Mouse (Mus musculus): ENCODE results near the gene Rps6. TPM values are rescaled to one million over a fixed set of nuclear protein-coding genes. Genes with fewer than 3 reads are reported as not detected.

Gene Rps6
- polyA plus RNA-seq (2015; fragmentation: Nextera tagmentation; extraction: Ambion mirVana) = 497 and 551 TPM in 2 replicates

- peak within 1 kb of the TSS; percentile 95 for H3K4me3 ChIP-seq
- H3K4me2 ChIP-seq = peak within 1 kb of the TSS; percentile 80
- peaks cover 16% of the 10 kb centered on the region for H3K4me1 ChIP-seq
- peak; percentile 99 for ATAC-seq
- no peaks in the 10 kb centered on the region for H3K27me3 ChIP-seq
- peaks cover 32% of the 10 kb centered on the region for H3K36me3 ChIP-seq (ENCODE audit: poor library complexity, severe bottlenecking)
- peak within 1 kb of the TSS; percentile 100 for H3K9ac ChIP-seq
- no peaks in the 10 kb centered on the region for H3K9me3 ChIP-seq (replicated peaks)
- peak within 1 kb of the TSS; percentile 96 for H3K27ac ChIP-seq
- WGBS = under 1% methylated on average over 68 of the region's 68 CpGs
Measured at GRCm38 (mm10) chr4:86857113-86858069, at the start of gene Rps6. Gene Rps6, minus strand, starts transcription at chr4:86857412.

GRCm38 (mm10) chr4:86905869-86906268 lies 48.7 kb upstream of the Rps6 start:
- H3K27me3 ChIP-seq = no peaks in the 10 kb centered on the region
- H3K4me1 ChIP-seq = no peaks in the 10 kb centered on the region
- 87% methylated on average over 1 of the region's 1 CpGs for WGBS
- H3K4me2 ChIP-seq = no peak overlapping the region
- no peak for ATAC-seq
- H3K36me3 ChIP-seq (ENCODE audit: poor library complexity, severe bottlenecking) = no peaks in the 10 kb centered on the region
- no peak overlapping the region for H3K27ac ChIP-seq
- no peaks in the 10 kb centered on the region for H3K9me3 ChIP-seq (replicated peaks)
- H3K9ac ChIP-seq = no peak overlapping the region
- no peak overlapping the region for H3K4me3 ChIP-seq

DNA sequence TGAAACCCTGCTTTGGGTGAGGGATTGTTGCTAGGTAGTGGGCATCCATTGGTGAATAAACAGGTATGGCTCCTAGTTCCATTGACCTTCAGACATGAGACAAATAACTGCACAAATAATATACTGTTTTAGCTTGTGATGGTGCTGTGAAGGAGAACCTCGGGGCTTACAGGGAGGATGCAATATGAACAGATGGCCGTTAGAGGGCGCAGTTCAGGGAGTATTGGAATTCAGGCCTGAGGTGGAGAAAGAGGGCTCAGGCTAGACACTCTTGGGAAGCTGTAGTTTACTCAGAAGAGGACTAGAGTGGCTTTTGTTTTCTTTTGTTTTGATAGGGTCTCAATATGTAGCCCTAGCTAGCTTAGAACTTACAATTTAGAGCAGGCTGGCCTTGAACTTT lies 47.8 kb upstream of the Rps6 start:
- Histone ChIP-seq H3K4me3 (no peak overlapping the region), H3K4me2 (no peak overlapping the region), H3K4me1 (no peaks in the 10 kb centered on the region), H3K9me3 (replicated peaks) (no peaks in the 10 kb centered on the region), H3K36me3 (ENCODE audit: poor library complexity, severe bottlenecking) (no peaks in the 10 kb centered on the region), H3K27ac (no peak overlapping the region), H3K9ac (no peak overlapping the region), H3K27me3 (no peaks in the 10 kb centered on the region)
- no peak for ATAC-seq
- 30% methylated on average over 3 of the region's 3 CpGs for WGBS

DNA sequence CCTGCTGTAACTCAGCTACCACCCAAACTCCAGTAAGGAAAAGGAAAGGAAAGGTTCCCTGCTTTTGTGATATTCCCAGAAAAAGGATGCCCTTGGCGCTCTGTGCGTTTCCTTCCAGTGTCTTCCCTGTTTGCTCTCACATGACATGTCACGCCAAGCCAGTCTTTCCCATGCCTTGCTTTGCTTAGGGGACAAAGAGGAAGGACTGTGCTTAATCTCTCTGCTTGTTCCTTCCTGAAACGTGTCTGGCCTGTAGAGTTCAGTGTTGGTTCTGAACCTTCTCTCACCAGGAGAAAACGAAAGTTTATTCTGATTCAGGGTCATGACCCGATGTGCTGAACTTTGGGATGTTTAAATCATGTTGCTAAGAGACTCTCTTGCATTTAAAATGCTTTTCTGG lies 45.1 kb upstream of the Rps6 start:
- Histone ChIP-seq H3K9me3 (replicated peaks) (no peaks in the 10 kb centered on the region), H3K36me3 (ENCODE audit: poor library complexity, severe bottlenecking) (no peaks in the 10 kb centered on the region), H3K9ac (no peak overlapping the region), H3K4me3 (no peak overlapping the region), H3K4me2 (no peak overlapping the region), H3K27me3 (no peaks in the 10 kb centered on the region), H3K27ac (no peak overlapping the region), H3K4me1 (no peaks in the 10 kb centered on the region)
- 76% methylated on average over 6 of the region's 6 CpGs for WGBS
- no peak for ATAC-seq

DNA sequence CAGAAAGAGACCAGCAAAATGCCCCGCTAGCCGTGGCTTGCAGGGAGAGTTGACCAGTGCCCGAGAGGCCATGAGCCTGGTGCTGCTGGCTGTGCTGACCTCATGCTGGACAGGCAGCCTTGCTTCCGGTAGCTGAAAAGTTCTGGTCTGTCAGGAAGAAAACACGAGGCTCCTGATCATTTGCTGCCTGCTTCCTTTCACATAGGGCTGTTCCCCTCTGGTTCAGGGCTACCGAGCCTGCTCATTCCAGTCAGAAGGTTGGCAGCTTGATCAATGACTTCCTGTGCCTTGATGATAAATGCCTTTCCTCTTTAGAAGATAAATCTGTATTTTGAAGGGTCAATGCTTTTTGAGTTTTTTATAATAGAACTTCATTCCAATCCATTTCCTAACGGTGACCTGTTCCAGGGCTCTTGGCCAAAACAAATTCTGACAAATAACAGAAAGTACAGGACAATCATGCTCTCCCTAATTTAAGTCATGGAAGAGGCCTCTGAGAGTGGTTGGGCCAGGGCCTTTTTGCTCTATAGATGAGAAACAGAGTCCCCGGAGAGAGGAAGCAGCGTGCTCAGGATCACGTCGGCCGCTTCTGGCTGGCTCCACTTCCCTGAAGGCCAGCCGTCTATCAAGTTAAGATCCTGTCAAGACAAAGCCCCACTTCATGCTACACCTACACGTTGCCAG lies 41.7 kb upstream of the Rps6 start:
- 78% methylated on average over 14 of the region's 14 CpGs for WGBS
- Histone ChIP-seq H3K9ac (no peak overlapping the region), H3K4me3 (no peak overlapping the region), H3K27me3 (no peaks in the 10 kb centered on the region), H3K4me1 (no peaks in the 10 kb centered on the region), H3K27ac (no peak overlapping the region), H3K4me2 (no peak overlapping the region), H3K36me3 (ENCODE audit: poor library complexity, severe bottlenecking) (no peaks in the 10 kb centered on the region), H3K9me3 (replicated peaks) (no peaks in the 10 kb centered on the region)
- no peak for ATAC-seq

GRCm38 (mm10) chr4:86897411-86897810 lies 40.2 kb upstream of the Rps6 start:
- no peak for ATAC-seq
- Histone ChIP-seq H3K4me3 (no peak overlapping the region), H3K36me3 (ENCODE audit: poor library complexity, severe bottlenecking) (no peaks in the 10 kb centered on the region), H3K9me3 (replicated peaks) (no peaks in the 10 kb centered on the region), H3K27ac (no peak overlapping the region), H3K27me3 (no peaks in the 10 kb centered on the region), H3K4me2 (no peak overlapping the region), H3K9ac (no peak overlapping the region), H3K4me1 (no peaks in the 10 kb centered on the region)
- WGBS = 88% methylated on average over 7 of the region's 7 CpGs

- H3K36me3 ChIP-seq (ENCODE audit: poor library complexity, severe bottlenecking) = no peaks in the 10 kb centered on the region
- no peak overlapping the region for H3K4me3 ChIP-seq
- no peak for ATAC-seq
- no peak overlapping the region for H3K27ac ChIP-seq
- H3K4me2 ChIP-seq = no peak overlapping the region
- H3K27me3 ChIP-seq = no peaks in the 10 kb centered on the region
- no peaks in the 10 kb centered on the region for H3K4me1 ChIP-seq
- WGBS = 68% methylated on average over 5 of the region's 5 CpGs
- no peak overlapping the region for H3K9ac ChIP-seq
- no peaks in the 10 kb centered on the region for H3K9me3 ChIP-seq (replicated peaks)
Measured at GRCm38 (mm10) chr4:86887879-86888278, 30.7 kb upstream of the Rps6 start.

GRCm38 (mm10) chr4:86886160-86886878 lies 29.1 kb upstream of the Rps6 start:
- no peak overlapping the region for H3K9ac ChIP-seq
- H3K27me3 ChIP-seq = no peaks in the 10 kb centered on the region
- H3K36me3 ChIP-seq (ENCODE audit: poor library complexity, severe bottlenecking) = no peaks in the 10 kb centered on the region
- no peaks in the 10 kb centered on the region for H3K4me1 ChIP-seq
- no peak overlapping the region for H3K27ac ChIP-seq
- H3K9me3 ChIP-seq (replicated peaks) = no peaks in the 10 kb centered on the region
- peak overlapping the region; percentile 41 for H3K4me2 ChIP-seq
- no peak for ATAC-seq
- H3K4me3 ChIP-seq = peak overlapping the region; percentile 7; the same call in 1 of the 2 replicates
- WGBS = 47% methylated on average over 18 of the region's 18 CpGs

DNA sequence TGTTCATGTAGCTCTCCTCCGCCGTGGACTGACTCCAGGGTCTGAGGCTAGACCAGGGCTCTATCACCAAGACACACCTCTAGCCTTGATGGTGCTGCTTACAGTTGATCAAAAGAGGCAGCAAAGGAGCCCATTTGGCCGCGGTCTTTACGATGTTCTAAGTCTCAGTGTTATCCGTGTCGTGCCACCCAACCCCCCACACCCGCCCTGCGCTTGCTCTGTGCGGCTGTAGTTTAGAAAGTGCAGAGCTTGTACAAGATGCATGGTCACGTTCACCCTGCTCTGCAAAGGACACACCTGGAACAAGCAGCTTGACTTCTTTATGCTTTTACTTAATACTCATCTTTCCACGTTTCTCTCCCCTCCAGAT lies 28.6 kb upstream of the Rps6 start:
- H3K4me2 ChIP-seq = peak overlapping the region; percentile 41
- H3K9ac ChIP-seq = no peak overlapping the region
- H3K4me1 ChIP-seq = no peaks in the 10 kb centered on the region
- no peaks in the 10 kb centered on the region for H3K9me3 ChIP-seq (replicated peaks)
- ATAC-seq = no peak
- 0 out of 2 replicates have a peak overlapping the region, but pooled peaks have one; percentile 7 for H3K4me3 ChIP-seq
- no peaks in the 10 kb centered on the region for H3K27me3 ChIP-seq
- H3K27ac ChIP-seq = no peak overlapping the region
- WGBS = 63% methylated on average over 12 of the region's 12 CpGs
- no peaks in the 10 kb centered on the region for H3K36me3 ChIP-seq (ENCODE audit: poor library complexity, severe bottlenecking)

- no peak overlapping the region for H3K27ac ChIP-seq
- no peak overlapping the region for H3K4me2 ChIP-seq
- no peak for ATAC-seq
- no peaks in the 10 kb centered on the region for H3K9me3 ChIP-seq (replicated peaks)
- no peaks in the 10 kb centered on the region for H3K36me3 ChIP-seq (ENCODE audit: poor library complexity, severe bottlenecking)
- H3K9ac ChIP-seq = no peak overlapping the region
- H3K4me1 ChIP-seq = no peaks in the 10 kb centered on the region
- WGBS = 37% methylated on average over 4 of the region's 4 CpGs
- no peak overlapping the region for H3K4me3 ChIP-seq
- H3K27me3 ChIP-seq = no peaks in the 10 kb centered on the region
Measured at GRCm38 (mm10) chr4:86884945-86885344, 27.7 kb upstream of the Rps6 start.

- no peak overlapping the region for H3K4me3 ChIP-seq
- no peak overlapping the region for H3K9ac ChIP-seq
- no peaks in the 10 kb centered on the region for H3K36me3 ChIP-seq (ENCODE audit: poor library complexity, severe bottlenecking)
- no peaks in the 10 kb centered on the region for H3K9me3 ChIP-seq (replicated peaks)
- H3K27me3 ChIP-seq = no peaks in the 10 kb centered on the region
- ATAC-seq = no peak
- no peak overlapping the region for H3K27ac ChIP-seq
- 51% methylated on average over 2 of the region's 2 CpGs for WGBS
- H3K4me2 ChIP-seq = no peak overlapping the region
- no peaks in the 10 kb centered on the region for H3K4me1 ChIP-seq
Measured at GRCm38 (mm10) chr4:86882413-86882812, 25.2 kb upstream of the Rps6 start.

GRCm38 (mm10) chr4:86881178-86881577 lies 24.0 kb upstream of the Rps6 start:
- Histone ChIP-seq H3K4me3 (no peak overlapping the region), H3K4me1 (no peaks in the 10 kb centered on the region), H3K9ac (no peak overlapping the region), H3K9me3 (replicated peaks) (no peaks in the 10 kb centered on the region), H3K27me3 (peaks cover 5% of the 10 kb centered on the region), H3K36me3 (ENCODE audit: poor library complexity, severe bottlenecking) (no peaks in the 10 kb centered on the region), H3K27ac (no peak overlapping the region), H3K4me2 (no peak overlapping the region)
- ATAC-seq = no peak
- 90% methylated on average over 4 of the region's 4 CpGs for WGBS
